Mouse (Mus musculus): Measurements from ENCODE around the gene Eif4enif1. TPM values are rescaled to one million over a fixed set of nuclear protein-coding genes. Genes with fewer than 3 reads are reported as not detected.
"Not testable (repeated sequence)": the region's sequence is repeated elsewhere in the genome, so short reads cannot be mapped to it uniquely, and the experiment has no call there.

The Eif4enif1 gene
- total RNA-seq, 2 experiments from 2014 or later: 46.4 to 58.8 TPM

DNA sequence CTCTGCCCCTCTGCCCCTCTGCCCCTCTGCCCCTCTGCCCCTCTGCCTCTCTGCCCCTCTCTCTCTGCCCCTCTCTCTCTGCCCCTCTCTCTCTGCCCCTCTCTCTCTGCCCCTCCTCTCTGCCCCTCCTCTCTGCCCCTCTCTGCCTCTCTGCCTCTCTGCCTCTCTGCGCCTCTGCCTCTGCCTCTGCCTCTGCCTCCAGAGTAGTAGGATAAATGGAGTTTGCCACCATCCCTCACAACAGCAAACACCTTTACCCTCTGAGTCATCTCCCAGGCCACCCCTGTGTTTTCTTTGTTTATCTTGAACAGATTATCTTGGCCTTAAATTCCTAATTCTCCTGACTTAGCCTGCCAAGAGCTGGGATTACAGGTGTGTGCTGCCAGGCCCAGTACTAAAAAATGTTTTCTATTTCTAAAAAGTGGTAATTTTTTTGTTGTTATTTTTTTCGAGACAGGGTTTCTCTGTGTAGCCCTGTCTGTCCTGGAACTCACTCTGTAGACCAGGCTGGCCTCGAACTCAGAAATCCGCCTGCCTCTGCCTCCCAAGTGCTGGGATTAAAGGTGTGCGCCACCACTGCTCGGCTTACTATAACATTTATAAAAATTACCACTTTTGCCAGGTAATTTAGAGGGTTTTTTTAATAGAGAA is 21.6 kb upstream of the Eif4enif1 start:
- not testable (repeated sequence) for DNase-seq (ENCODE audit: low spot score in 2 of 2)

- DNase-seq (ENCODE audit: low spot score in 2 of 2): peak; percentile 74 to 86
Observed at GRCm38 (mm10) chr11:3181250-3181649, 20.9 kb upstream of the Eif4enif1 start.

- DNase-seq (ENCODE audit: low spot score in 2 of 2): not testable (repeated sequence)
Observed at GRCm38 (mm10) chr11:3181971-3182370, 20.2 kb upstream of the Eif4enif1 start.

GRCm38 (mm10) chr11:3182707-3183106 is 19.5 kb upstream of the Eif4enif1 start:
- peak in 1 of 2 experiments; percentile 25 for DNase-seq (ENCODE audit: low spot score in 2 of 2)

- no peak for DNase-seq (ENCODE audit: low spot score in 2 of 2)
Observed at GRCm38 (mm10) chr11:3193363-3193762, 8.8 kb upstream of the Eif4enif1 start, which contains the start of gene Sfi1. Sfi1 (minus strand) TSS chr11:3193463.

DNA sequence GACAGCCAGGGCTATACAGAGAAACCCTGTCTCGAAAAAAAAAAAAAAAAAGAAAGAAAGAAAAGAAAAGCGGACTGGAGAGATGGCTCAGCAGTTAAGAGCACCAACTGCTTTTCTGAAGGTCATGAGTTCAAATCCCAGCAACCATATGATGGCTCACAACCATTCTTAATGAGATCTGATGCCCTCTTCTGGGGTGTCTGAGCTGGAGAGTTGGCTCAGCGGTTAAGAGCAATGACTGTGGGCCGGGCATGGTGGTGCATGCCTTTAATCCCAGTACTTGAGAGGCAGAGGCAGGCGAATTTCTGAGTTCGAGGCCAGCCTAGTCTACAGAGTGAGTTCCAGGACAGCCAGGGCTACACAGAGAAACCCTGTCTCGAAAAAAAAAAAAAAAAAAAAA is 1.6 kb upstream of the Eif4enif1 start:
- not testable (repeated sequence) for DNase-seq (ENCODE audit: low spot score in 2 of 2)

DNA sequence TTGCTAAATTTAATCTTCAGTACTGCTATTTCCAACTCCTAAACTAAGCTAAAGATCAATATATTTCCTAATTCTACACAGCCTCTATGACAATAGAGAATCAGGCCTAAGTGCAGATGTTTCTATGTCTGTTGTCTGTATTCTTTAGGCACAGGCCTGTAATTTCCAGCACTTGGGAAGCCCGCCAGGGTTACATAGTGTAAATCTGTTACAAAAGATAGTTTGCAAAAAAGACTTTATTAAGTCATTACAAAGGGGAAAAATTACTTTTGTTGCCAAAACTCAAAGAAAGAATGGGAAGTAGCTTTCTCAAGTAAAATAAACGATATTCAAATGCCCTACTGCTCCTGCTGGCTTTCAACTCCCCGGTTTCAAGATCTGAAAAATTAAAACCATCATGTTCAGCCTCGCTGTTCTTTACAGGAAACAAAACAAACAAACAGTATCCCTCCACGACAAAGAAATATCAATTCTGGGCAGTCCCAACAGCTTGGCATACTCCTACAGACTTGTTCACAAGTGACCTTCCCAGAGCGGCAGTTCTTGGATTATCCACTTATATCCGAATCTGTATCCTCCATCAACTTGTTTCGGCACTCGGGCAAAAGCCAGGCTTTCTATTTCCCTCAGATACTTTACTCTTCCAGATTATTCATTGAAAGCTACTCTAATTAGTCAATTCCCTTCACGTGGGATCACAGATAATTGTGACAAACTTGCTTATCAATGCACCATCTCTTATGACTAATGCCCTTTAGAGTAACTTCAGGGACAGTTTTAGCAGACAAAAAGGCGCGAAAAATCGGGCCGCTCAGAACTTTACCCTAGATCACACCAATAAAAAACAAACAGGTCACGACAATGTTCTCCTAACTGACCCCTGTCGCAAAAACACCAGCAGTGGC is 614 bp upstream of the Eif4enif1 start:
- DNase-seq (ENCODE audit: low spot score in 2 of 2): no peak

- DNase-seq (ENCODE audit: low spot score in 2 of 2): peak; percentile 47 to 56
Observed at GRCm38 (mm10) chr11:3202781-3203441, 719 bp downstream of the Eif4enif1 start.

GRCm38 (mm10) chr11:3203771-3204170 is 1.6 kb downstream of the Eif4enif1 start:
- DNase-seq (ENCODE audit: low spot score in 2 of 2): no peak

DNA sequence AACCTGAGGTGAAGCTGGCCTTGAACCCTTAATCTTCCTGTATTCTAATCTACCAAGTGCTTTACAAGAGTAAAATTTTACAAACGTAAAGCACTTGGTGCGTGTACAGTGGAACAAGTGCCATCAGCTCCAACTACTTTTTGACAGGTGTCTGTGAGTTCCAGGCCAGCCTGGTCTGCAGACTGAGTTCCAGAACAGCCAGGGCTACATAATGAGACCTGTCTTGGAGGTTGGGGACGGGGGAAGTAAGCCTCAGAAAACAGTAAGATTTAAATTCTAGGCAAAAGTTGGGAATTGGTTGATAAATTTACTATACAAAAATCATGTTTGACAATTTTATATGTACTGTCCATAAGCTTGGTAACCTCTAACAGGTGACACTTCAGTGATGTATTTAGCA is 3.0 kb downstream of the Eif4enif1 start:
- DNase-seq (ENCODE audit: low spot score in 2 of 2): no peak

DNA sequence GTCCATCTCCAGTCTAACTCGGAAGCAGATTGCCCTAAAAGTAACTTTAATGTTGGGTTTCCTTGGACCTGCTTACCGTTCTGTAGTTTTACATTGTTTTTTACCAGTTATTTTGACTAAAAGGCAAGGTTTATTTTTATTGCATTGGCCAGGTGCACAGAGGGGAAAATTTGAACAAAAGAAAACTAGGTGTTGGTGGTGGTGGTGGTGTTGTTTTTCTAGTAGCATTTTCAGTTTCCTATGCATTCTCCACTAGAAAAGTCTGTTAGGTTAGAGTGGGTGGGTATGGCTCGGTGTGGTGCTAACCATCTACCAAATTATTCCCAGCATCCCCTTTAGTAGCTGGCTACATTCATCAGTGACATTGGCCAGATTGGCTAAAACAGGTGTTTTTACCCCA is 4.6 kb downstream of the Eif4enif1 start:
- DNase-seq (ENCODE audit: low spot score in 2 of 2): no peak

DNA sequence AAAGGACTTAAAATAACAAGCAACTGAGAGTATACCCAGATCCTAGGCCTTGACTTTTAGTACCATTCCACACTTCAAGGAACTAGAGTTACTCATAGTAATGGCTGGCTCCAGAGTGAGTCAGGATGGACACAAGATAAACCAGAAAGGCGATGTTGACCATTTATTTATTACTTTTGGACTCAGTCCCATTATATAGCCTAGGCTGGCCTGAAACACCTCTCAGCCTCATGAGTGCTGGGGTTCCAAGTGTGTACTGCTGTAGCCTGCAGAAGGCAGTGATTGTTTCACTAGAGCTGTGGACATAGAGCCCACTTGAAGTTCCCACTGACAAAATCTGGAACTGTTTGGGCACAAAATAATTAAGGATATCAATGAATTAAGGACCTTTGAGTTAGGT is 10.3 kb downstream of the Eif4enif1 start:
- DNase-seq (ENCODE audit: low spot score in 2 of 2): no peak

GRCm38 (mm10) chr11:3223105-3223504 is 20.9 kb downstream of the Eif4enif1 start:
- DNase-seq (ENCODE audit: low spot score in 2 of 2): no peak

GRCm38 (mm10) chr11:3227113-3227512 is 24.9 kb downstream of the Eif4enif1 start:
- no peak for DNase-seq (ENCODE audit: low spot score in 2 of 2)

- DNase-seq (ENCODE audit: low spot score in 2 of 2): no peak
Observed at GRCm38 (mm10) chr11:3232248-3232647, 30.1 kb downstream of the Eif4enif1 start.

GRCm38 (mm10) chr11:3233704-3234103 is 31.5 kb downstream of the Eif4enif1 start:
- no peak for DNase-seq (ENCODE audit: low spot score in 2 of 2)

GRCm38 (mm10) chr11:3235277-3235676 is 33.1 kb downstream of the Eif4enif1 start:
- DNase-seq (ENCODE audit: low spot score in 2 of 2): no peak

GRCm38 (mm10) chr11:3242395-3242794 is 40.2 kb downstream of the Eif4enif1 start:
- no peak for DNase-seq (ENCODE audit: low spot score in 2 of 2)

DNA sequence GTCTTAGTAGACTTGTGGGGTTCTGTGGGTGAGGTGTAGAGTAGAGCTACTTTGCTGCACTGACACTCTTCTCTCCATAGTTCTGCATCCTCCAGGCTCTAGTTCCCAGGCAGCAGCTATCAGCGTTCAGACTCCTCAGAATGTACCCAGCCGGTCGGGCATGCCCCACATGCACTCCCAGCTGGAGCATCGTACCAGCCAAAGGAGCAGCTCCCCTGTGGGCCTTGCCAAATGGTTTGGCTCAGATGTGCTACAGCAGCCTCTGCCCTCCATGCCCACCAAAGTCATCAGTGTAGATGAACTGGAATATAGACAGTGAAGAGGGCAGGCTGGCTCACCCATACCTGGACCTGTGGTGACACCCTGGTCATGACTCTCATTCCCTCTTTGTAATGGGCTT is 41.6 kb downstream of the Eif4enif1 start:
- no peak for DNase-seq (ENCODE audit: low spot score in 2 of 2)

DNA sequence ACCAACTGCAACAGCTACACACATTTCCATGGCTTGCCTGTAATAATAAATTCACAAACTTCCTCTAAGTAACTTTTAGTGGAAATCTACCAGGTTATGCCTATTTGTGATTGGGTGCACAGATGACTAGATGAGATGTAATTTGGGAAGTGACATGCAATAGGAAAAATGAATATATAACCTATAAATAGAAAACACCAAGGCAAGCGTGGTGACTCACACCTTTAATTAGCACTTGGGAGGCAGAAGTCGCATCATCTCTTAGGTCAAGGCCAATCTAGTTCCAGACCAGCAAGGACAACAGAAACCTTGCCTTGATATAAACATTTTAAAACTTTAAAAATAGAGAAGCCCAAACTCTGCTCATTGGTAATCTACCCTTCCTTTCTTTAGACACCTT is 45.2 kb downstream of the Eif4enif1 start:
- DNase-seq (ENCODE audit: low spot score in 2 of 2): no peak

DNA sequence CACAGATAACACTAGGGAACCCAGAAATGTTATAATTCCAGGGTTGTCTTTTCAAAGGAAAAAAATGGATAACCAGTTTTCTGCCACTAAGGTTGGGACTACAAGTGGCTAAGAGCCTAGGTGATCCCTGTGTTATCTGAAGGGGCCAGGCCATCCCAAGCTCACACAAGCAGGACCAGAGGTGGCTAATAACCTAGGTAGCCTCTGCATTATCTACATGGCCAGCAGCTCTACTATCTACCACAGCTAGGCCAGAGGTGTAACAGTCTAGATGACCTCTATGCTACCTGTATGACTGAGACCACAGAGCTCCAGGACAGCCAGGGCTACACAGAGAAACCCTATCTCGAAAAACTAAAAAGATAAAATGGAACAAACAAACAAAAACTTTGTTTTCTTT is 57.3 kb downstream of the Eif4enif1 start:
- no peak for DNase-seq (ENCODE audit: low spot score in 2 of 2)
